11 mouse cellular contexts compared by ENCODE assay signal in genomic region chr6:137045011-137045504, GRCm38 (mm10).
DNase-seq lines count a peak whose midpoint lies in the region.
"Had no signal": no experiment of that assay in that cellular context is flagged by ENCODE, and none has a peak within 500 bp of the region (broad histone marks: within the 10 kb centered on the region; RNA-seq: fewer than 3 reads in every experiment).

No protein-coding gene starts in this region.

- intact Hi-C loops in heart, postnatal 14 days (cut with DNase I), result no loop called here

- peak; percentile 43 for DNase-seq in heart, adult 11 months
- no peak for DNase-seq in heart, postnatal 14 days
- peak; percentile 13 to 26 for DNase-seq in right cerebral cortex, adult 2 months (ENCODE audit: low spot score in 2 of 2)
- no peak for DNase-seq in right cerebral cortex, postnatal 25 days
- DNase-seq in lung, postnatal 14 days, result peak; percentile 16
- DNase-seq in adrenal gland, adult 2 months, result no peak
- DNase-seq in cerebellum, postnatal 36 days, result no peak
- DNase-seq: cerebellum, adult 9-10 months; kidney, adult 2 months; kidney, postnatal 14 days; midbrain, embryonic 14.5 days had no signal

Comparison
In these comparisons a context has a peak if more than half of its experiments do, and no peak if none do; other contexts are left out.
1. DNase-seq: peak in heart, adult 11 months (single experiment), right cerebral cortex, adult 2 months (2 of 2) and lung, postnatal 14 days (single experiment); none in heart, postnatal 14 days (0 of 2), right cerebral cortex, postnatal 25 days (single experiment), adrenal gland, adult 2 months (single experiment) and cerebellum, postnatal 36 days (0 of 2).